ENCODE assay signal across 18 mouse cellular contexts in the genomic region with DNA sequence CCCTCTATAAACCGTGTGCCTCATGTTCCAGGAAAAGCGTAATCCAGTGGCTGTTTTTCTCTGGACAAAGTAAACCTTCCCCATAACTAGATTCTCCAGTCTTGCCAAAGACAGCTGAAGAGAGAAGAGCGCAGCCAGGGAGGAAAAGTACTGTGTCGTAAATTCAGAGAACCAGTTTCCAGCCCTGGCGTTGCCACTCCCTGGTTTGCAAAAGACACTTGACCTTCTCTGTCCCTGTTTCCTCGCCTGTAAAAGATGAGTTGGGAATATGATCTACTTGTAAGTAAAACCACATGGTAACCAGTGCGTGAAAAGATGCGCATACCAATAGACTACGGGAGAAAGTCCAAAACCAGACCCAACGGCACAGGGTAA.
DNase-seq lines count a peak whose midpoint lies in the region; ATAC-seq and TF ChIP-seq lines count a peak whose summit lies in the region.
"Had no signal": no experiment of that assay in that cellular context is flagged by ENCODE, and none has a peak within 500 bp of the region (broad histone marks: within the 10 kb centered on the region; RNA-seq: fewer than 3 reads in every experiment).

No protein-coding gene starts in this region.

- H3K27me3 ChIP-seq in intestine, embryonic 16.5 days (replicated peaks; ENCODE audit: control insufficient read depth, insufficient read depth, low read length) = no peaks in the 10 kb centered on the region
- H3K27me3 ChIP-seq in small intestine, adult 2 months (ENCODE audit: control insufficient read depth, insufficient read depth, low read length) = no peaks in the 10 kb centered on the region
- H3K27me3 ChIP-seq in liver, embryonic 11.5 days (replicated peaks; ENCODE audit: control insufficient read depth, insufficient read depth, low read length) = no peaks in the 10 kb centered on the region
- H3K27me3 ChIP-seq: forebrain, embryonic 13.5 days; hindbrain, embryonic 15.5 days; liver, embryonic 13.5 days had no signal

- no peak overlapping the region for H3K9ac ChIP-seq in intestine, embryonic 16.5 days (ENCODE audit: low read depth, low read length)
- H3K9ac ChIP-seq in liver, embryonic 11.5 days (ENCODE audit: low read depth, low read length) = no peak overlapping the region
- H3K9ac ChIP-seq: forebrain, embryonic 13.5 days; hindbrain, embryonic 15.5 days; liver, embryonic 13.5 days had no signal

- 58% methylated on average over 10 of the region's 10 CpGs for WGBS in intestine, embryonic 16.5 days
- 47% methylated on average over 10 of the region's 10 CpGs for WGBS in small intestine, adult 2 months
- 86% methylated on average over 10 of the region's 10 CpGs for WGBS in liver, embryonic 11.5 days

- H3K4me3 ChIP-seq in intestine, embryonic 16.5 days (ENCODE audit: low read length) = no peak overlapping the region
- peak overlapping the region; percentile 8; the same call in 1 of the 2 replicates for H3K4me3 ChIP-seq in small intestine, adult 2 months (ENCODE audit: low read depth, low read length)
- no peak overlapping the region for H3K4me3 ChIP-seq in liver, embryonic 11.5 days (ENCODE audit: low read depth, low read length)
- H3K4me3 ChIP-seq: forebrain, embryonic 13.5 days; hindbrain, embryonic 15.5 days; layer of hippocampus, adult 2 months; limb, embryonic 10.5 days; liver, embryonic 13.5 days had no signal

- H3K9me3 ChIP-seq in intestine, embryonic 16.5 days (ENCODE audit: control insufficient read depth, low read length) = no peaks in the 10 kb centered on the region
- H3K9me3 ChIP-seq in liver, embryonic 11.5 days (ENCODE audit: control insufficient read depth, low read length) = no peaks in the 10 kb centered on the region
- H3K9me3 ChIP-seq: forebrain, embryonic 13.5 days; hindbrain, embryonic 15.5 days; limb, embryonic 10.5 days; liver, embryonic 13.5 days had no signal

- H3K36me3 ChIP-seq in intestine, embryonic 16.5 days (ENCODE audit: control insufficient read depth, insufficient read depth, low read length) = no peaks in the 10 kb centered on the region
- H3K36me3 ChIP-seq in small intestine, adult 2 months (ENCODE audit: control insufficient read depth, insufficient read depth, low read length) = no peaks in the 10 kb centered on the region
- no peaks in the 10 kb centered on the region for H3K36me3 ChIP-seq in liver, embryonic 11.5 days (ENCODE audit: control insufficient read depth, insufficient read depth, low read length)
- H3K36me3 ChIP-seq: hindbrain, embryonic 15.5 days; limb, embryonic 10.5 days; liver, embryonic 13.5 days had no signal

- no peak for TF ChIP-seq CTCF in small intestine, adult 2 months (IDR thresholded peaks at IDR 0.05; ENCODE audit: extremely low read depth, insufficient read length, insufficient replicate concordance, low read depth, low read length)

- peaks cover 7% of the 10 kb centered on the region for H3K4me1 ChIP-seq in intestine, embryonic 16.5 days (ENCODE audit: control insufficient read depth, insufficient read depth, low read length)
- H3K4me1 ChIP-seq in small intestine, adult 2 months (ENCODE audit: control insufficient read depth, insufficient read depth, insufficient read length, low read length) = peaks cover 4% of the 10 kb centered on the region; the same call in 1 of the 2 replicates
- H3K4me1 ChIP-seq in liver, embryonic 11.5 days (replicated peaks; ENCODE audit: control insufficient read depth, insufficient read depth, low read length) = no peaks in the 10 kb centered on the region
- H3K4me1 ChIP-seq: forebrain, embryonic 13.5 days; hindbrain, embryonic 15.5 days; limb, embryonic 10.5 days; liver, embryonic 13.5 days had no signal

- no peak overlapping the region for H3K27ac ChIP-seq in intestine, embryonic 16.5 days (ENCODE audit: low read length)
- no peak overlapping the region for H3K27ac ChIP-seq in small intestine, adult 2 months (ENCODE audit: insufficient read depth, low read depth, low read length)
- no peak overlapping the region for H3K27ac ChIP-seq in liver, embryonic 11.5 days (ENCODE audit: low read depth, low read length)
- H3K27ac ChIP-seq: forebrain, embryonic 13.5 days; hindbrain, embryonic 15.5 days; layer of hippocampus, adult 2 months; limb, embryonic 10.5 days; liver, embryonic 13.5 days had no signal

- peak; percentile 4 to 5 for DNase-seq in gastrocnemius, adult 8-10 months (ENCODE audit: low spot score in 2 of 2)
- DNase-seq in gastrocnemius, postnatal 10 days = no peak
- peak; percentile 6 for DNase-seq in lung, postnatal 36 days
- no peak for DNase-seq in lung, postnatal 14 days
- no peak for DNase-seq in adrenal gland, postnatal 10 days
- DNase-seq in liver, embryonic 11.5 days (ENCODE audit: low spot score) = no peak
- DNase-seq: cerebellum, adult 18-20 months; liver, embryonic 13.5 days; right cerebral cortex, postnatal 14 days; thymus, postnatal 14 days had no signal

- peak; percentile 71 for ATAC-seq in intestine, embryonic 16.5 days
- ATAC-seq in liver, embryonic 11.5 days (replicated peaks; ENCODE audit: low FRiP score) = no peak
- ATAC-seq: forebrain, embryonic 13.5 days; midbrain, embryonic 16.5 days had no signal

- TF ChIP-seq POLR2A in small intestine, adult 2 months (IDR thresholded peaks at IDR 0.05; ENCODE audit: low read depth, low read length) = no peak

- H3K4me2 ChIP-seq in intestine, embryonic 16.5 days (ENCODE audit: low read depth, low read length) = no peak overlapping the region
- H3K4me2 ChIP-seq in liver, embryonic 11.5 days = no peak overlapping the region
- H3K4me2 ChIP-seq: forebrain, embryonic 13.5 days; heart, embryonic 11.5 days; hindbrain, embryonic 15.5 days; liver, embryonic 13.5 days had no signal

Comparison
In these comparisons a context has a peak if more than half of its experiments do, and no peak if none do; other contexts are left out.
1. DNase-seq: peak in gastrocnemius, adult 8-10 months (2 of 2) and lung, postnatal 36 days (single experiment); none in gastrocnemius, postnatal 10 days (single experiment), lung, postnatal 14 days (single experiment), adrenal gland, postnatal 10 days (single experiment) and liver, embryonic 11.5 days (single experiment).